Mouse (Mus musculus) gastrocnemius, adult 2 months (tissue): ENCODE results near the gene Fam19a2. TPM values are rescaled to one million over a fixed set of nuclear protein-coding genes. Genes with fewer than 3 reads are reported as not detected.

Experiments used
- DNase-seq: peaks from one replicate; pipeline ENCODE4 v3.0.0; 2022
- H3K27ac ChIP-seq: fragments of 200-600 bp; 2 replicates; pipeline ENCODE4 v1.8.1; 2022; ENCODE audit warnings: mild to moderate bottlenecking
- H3K4me3 ChIP-seq: fragments of 200-600 bp; 2 replicates; pipeline ENCODE4 v1.8.1; 2022; ENCODE audit warnings: mild to moderate bottlenecking, moderate library complexity
- CTCF ChIP-seq: fragments of 200-600 bp; IDR thresholded peaks from 2 replicates; pipeline ENCODE4 v1.8.1; 2022; ENCODE audit warnings: antibody characterized with exemption, mild to moderate bottlenecking, moderate library complexity
- intact Hi-C: fragments of 180-260 bp; cut with DNase I; formaldehyde crosslinking; loops from one replicate; pipeline ENCODE4 v1.15.1; 2025
- long read RNA-seq, 2 experiments: library from polyadenylated mRNA; stranded (forward); transcript quantifications; one replicate each; pipeline ENCODE4 v2.0.0; 2021
- total RNA-seq, 2 experiments: library from RNA; stranded (reverse); gene quantifications; 2 replicates each; pipeline ENCODE4 v1.2.3; 2021

Gene Fam19a2
- not detected for total RNA-seq
- long read RNA-seq, experiment 1: 0 reads
- long read RNA-seq, experiment 2: 0 reads

- Histone ChIP-seq H3K4me3 (peak within 1 kb of the TSS; percentile 62), H3K27ac (no peak within 1 kb of the TSS)
- peak; percentile 81 for TF ChIP-seq CTCF
- no peak for DNase-seq
- intact Hi-C loops: no loop called here
Measured at GRCm38 (mm10) chr10:123263876-123264309, at the start of gene Fam19a2. Gene Fam19a2 (plus strand): TSS chr10:123263996.

GRCm38 (mm10) chr10:123222785-123223184, 41.0 kb upstream of the Fam19a2 start:
- Histone ChIP-seq H3K27ac (no peak overlapping the region), H3K4me3 (no peak overlapping the region)
- no peak for DNase-seq
- intact Hi-C loops: no loop called here
- no peak for TF ChIP-seq CTCF

- no peak overlapping the region for H3K27ac ChIP-seq
- TF ChIP-seq CTCF: no peak
- H3K4me3 ChIP-seq: no peak overlapping the region
- DNase-seq: no peak
- intact Hi-C loops: no loop called here
Measured at GRCm38 (mm10) chr10:123229420-123229819, 34.4 kb upstream of the Fam19a2 start.

- DNase-seq: no peak
- TF ChIP-seq CTCF: no peak
- H3K27ac ChIP-seq: no peak overlapping the region
- no peak overlapping the region for H3K4me3 ChIP-seq
- intact Hi-C loops: no loop called here
Measured at GRCm38 (mm10) chr10:123248063-123248462, 15.7 kb upstream of the Fam19a2 start.

GRCm38 (mm10) chr10:123251904-123252303, 11.9 kb upstream of the Fam19a2 start:
- H3K27ac ChIP-seq: no peak overlapping the region
- no peak for DNase-seq
- no peak for TF ChIP-seq CTCF
- no peak overlapping the region for H3K4me3 ChIP-seq
- intact Hi-C loops: no loop called here

GRCm38 (mm10) chr10:123254299-123254698, 9.5 kb upstream of the Fam19a2 start:
- DNase-seq: no peak
- Histone ChIP-seq H3K4me3 (no peak overlapping the region), H3K27ac (no peak overlapping the region)
- intact Hi-C loops: no loop called here
- TF ChIP-seq CTCF: peak; percentile 65

GRCm38 (mm10) chr10:123255674-123256348, 8.0 kb upstream of the Fam19a2 start:
- Histone ChIP-seq H3K27ac (no peak overlapping the region), H3K4me3 (no peak overlapping the region)
- DNase-seq: no peak
- TF ChIP-seq CTCF: no peak; the same call in 1 of the 2 replicates
- intact Hi-C loops: no loop called here

GRCm38 (mm10) chr10:123264461-123265191, 830 bp downstream of the Fam19a2 start:
- no peak for TF ChIP-seq CTCF
- peak overlapping the region; percentile 62 for H3K4me3 ChIP-seq
- no peak overlapping the region for H3K27ac ChIP-seq
- intact Hi-C loops: no loop called here
- DNase-seq: peak; percentile 20

- Histone ChIP-seq H3K4me3 (peak overlapping the region; percentile 62), H3K27ac (no peak overlapping the region)
- no peak for DNase-seq
- intact Hi-C loops: no loop called here
- TF ChIP-seq CTCF: no peak
Measured at GRCm38 (mm10) chr10:123265241-123265790, 1.5 kb downstream of the Fam19a2 start.

- H3K27ac ChIP-seq: no peak overlapping the region
- TF ChIP-seq CTCF: no peak
- DNase-seq: no peak
- intact Hi-C loops: no loop called here
- H3K4me3 ChIP-seq: no peak overlapping the region
Measured at GRCm38 (mm10) chr10:123268568-123268967, 4.8 kb downstream of the Fam19a2 start.

GRCm38 (mm10) chr10:123274554-123274953, 10.8 kb downstream of the Fam19a2 start:
- no peak for TF ChIP-seq CTCF
- no peak for DNase-seq
- H3K4me3 ChIP-seq: no peak overlapping the region
- intact Hi-C loops: no loop called here
- H3K27ac ChIP-seq: no peak overlapping the region

- DNase-seq: no peak
- no peak for TF ChIP-seq CTCF
- Histone ChIP-seq H3K4me3 (no peak overlapping the region), H3K27ac (no peak overlapping the region)
- intact Hi-C loops: no loop called here
Measured at GRCm38 (mm10) chr10:123307300-123307699, 43.5 kb downstream of the Fam19a2 start.

GRCm38 (mm10) chr10:123326271-123326670, 62.5 kb downstream of the Fam19a2 start:
- DNase-seq: no peak
- no peak for TF ChIP-seq CTCF
- intact Hi-C loops: no loop called here
- no peak overlapping the region for H3K4me3 ChIP-seq
- H3K27ac ChIP-seq: no peak overlapping the region
